Mouse (Mus musculus) spleen, adult 18-20 months (tissue): ENCODE data around the gene Zar1l.

Experiments used
- DNase-seq, 2 experiments: peaks; one replicate each; pipeline ENCODE4 v3.0.0; 2022; ENCODE audit warnings: mixed read lengths in 2 of 2

Gene Zar1l

DNA sequence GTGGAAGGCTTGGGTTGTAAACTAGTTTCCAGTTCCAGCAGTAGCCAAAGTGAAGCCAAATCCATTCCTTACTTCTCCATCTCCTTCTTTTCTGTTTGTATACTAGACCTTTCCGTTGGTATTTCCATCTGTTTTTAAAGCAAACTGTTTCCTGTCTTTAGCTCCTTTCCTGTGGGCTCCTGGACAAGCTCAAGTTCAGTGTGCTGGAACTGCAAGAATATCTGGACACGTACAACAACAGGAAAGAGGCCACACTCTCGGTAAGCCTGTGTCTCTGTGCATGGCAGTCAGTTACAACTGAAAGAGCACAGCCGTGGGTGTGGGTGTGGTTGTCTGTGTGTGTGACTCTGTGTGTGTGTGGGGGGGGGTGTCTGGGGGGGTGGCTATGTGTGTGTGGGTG lies 39.4 kb downstream of the Zar1l start:
- no peak for DNase-seq

DNA sequence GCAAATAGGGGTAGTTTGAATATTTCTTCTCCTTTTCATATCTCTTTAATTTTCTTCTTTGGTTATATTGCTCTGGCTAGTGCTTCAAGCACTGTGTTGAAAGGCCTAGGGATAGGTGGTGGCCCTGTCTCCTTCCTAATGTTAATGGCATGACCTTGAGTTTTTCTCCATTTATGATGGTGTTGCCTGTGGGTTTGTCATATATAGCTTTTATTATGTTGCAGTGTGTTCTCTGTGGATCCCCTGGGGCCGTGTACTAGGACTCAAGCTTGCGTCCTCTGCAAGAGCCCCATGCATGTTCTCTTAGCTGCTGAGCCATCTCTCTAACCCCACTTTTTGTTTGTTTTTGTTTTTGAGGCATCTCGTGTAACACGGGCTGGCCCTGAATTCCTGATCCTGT lies 40.6 kb downstream of the Zar1l start:
- no peak for DNase-seq

DNA sequence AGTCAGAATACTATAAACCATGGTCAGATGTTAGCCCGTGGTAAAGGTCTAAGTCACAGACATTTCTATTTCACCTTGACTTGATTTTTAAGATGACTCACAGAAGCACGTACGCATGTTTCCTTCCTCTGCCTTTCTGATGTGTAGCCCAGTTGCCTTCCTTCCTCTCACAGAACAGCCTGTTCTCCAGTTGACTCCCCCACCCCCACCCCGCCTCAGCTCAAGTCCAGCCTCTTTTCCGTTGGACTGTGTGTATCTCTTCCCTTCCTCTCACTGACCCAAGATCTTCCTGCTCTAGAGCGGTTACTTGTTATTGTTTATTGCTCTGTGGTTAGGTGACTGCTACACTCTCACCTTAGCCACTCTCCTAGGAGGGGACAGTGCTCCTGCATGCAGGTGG lies 49.5 kb downstream of the Zar1l start:
- DNase-seq: no peak

DNA sequence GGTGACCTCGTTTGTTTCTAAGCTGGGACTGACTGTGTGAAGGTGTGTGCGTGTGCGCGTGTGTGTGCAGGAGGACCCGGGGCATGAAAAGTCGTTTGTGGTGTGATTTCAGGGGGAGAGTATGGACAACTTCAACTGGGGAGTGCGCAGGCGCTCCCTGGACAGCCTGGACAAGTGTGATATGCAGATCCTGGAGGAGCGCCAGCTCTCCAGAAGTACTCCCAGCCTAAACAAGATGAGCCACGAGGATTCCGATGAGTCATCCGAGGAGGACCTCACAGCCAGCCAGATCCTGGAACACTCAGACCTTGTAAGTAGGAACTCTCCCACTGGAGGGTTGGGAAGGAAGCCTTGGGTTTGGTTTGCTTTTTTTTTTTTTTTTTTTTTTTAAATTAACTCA lies 51.8 kb downstream of the Zar1l start:
- DNase-seq: no peak

DNA sequence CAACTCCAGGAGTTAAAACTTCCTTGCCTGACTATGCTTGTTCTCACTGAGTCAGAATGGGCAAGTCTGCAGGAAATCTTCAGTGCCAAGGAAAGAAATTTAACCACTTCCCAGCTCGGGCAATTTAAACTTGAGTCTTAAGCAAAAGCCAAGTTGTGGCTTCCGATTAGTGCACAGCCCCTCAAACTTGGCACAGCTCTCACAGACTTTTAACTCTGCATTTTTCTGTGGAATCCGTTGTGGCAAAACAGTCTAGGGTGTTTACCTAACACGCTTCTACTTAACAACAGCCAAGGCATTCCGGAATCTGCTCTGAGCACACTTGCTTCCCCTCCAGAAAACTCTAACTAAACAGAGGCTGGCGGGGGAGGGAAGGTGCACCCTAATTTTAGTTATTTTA lies 52.7 kb downstream of the Zar1l start:
- DNase-seq: no peak

DNA sequence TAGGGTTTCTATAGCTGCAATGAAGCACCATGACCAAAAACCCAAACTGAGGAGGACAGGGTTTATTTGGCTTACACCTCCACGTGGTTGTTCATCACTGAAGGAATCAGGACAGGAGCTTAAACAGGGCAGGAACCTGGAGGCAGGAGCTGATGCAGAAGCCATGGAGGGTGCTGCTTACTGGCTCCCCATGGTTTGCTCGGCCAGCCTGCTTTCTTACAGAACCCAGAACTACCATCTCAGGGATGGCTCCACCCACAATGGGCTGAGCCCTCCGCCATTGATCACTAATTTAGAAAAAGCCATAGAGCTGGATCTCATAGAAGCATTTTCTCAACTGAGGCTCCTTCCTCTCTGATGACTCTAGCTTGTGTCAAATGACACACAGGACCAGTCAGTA lies 53.2 kb downstream of the Zar1l start:
- DNase-seq: no peak

DNA sequence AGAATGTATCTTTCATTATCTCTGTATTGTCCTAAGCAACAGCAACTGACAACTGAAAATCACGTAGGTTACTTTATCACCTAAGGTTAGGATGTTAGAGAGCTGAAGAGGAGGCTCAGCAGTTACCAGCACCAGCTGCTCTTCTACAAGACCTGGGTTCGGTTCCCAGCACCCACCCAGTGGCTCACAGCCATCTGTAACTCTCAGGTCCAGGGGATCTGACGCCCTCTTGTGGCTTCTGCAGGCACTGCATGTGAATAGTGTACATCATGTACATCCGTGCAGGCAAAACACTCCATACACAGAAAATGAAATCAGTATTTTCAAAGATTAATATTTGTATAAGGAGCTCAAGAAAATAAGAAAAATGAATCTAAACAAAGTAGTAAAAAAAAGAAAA lies 58.2 kb downstream of the Zar1l start:
- no peak for DNase-seq

DNA sequence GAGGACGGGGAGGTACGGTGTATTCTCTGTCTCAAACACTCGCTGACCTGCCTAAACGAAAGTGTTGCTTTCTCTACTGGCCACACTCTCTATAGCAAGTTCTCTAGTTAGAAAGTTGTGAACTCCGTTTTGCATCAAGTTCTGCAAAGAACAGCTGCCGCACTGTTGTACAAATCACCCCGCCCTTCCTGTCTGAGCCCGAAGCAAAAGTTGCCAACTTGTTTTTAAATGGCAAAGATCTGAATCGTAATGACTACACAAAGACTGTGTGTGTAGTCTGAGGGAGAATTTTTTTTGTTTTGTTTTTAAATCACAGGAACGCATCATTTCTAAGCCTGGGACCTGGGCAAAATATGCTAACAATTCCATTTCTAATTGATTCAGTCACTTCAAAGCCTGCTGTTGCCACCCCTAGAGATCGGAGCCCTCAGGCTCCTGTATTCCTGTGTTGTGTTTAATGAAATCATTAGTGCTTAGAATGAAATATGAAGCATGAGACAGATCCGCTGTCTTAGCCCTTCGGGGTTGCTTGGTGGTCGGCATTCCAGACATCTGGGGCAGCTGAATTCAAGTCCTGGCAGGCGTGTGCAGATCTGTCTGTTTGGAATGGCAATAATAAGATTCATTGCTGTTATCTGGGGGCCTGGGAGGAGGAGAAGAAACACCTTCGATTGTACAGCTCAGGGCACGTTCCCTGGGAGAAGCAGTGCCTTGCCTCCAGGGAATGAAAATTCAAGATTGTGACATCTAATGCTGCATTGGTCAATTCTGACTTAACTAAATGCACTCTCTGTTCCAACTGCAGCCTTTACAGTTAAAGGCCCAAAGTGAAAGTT lies 59.8 kb downstream of the Zar1l start:
- no peak for DNase-seq

DNA sequence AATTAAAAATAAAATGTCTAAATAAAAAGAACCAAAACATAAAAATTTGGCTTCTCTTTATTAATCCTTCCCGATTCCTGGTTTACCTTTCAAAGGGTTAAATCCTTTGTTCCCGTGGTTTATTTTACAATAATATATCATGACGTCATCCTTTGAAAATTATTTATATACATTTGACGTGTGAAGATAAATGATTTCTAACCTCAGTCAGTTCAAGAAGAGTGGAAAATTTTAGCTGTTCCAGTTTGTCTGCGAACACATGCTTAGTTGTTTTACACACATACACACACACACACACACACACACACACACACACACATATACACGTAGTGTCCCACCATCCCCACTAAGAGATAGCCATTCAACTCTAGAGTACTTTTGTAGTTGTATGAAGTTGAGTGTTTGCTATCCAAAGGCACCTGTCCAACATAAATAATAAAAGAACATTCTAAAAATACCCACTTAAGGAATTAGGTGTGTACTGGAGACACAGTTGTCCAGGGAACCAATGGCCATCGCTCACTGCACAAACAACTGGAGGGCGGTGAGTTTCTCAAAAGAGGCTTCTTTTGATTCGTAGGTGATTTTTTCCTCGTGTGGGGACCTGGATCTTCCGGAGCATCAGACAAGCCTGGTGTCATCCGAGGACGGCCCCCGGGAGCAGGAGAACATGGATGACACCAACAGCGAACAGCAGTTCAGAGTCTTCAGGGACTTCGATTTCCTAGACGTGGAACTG lies 60.6 kb downstream of the Zar1l start:
- DNase-seq: no peak
